Mouse (Mus musculus): ENCODE results near the gene Efcab14.

- TF ChIP-seq POLR2A (IDR thresholded peaks at IDR 0.05; ENCODE audit: low read depth, low read length), result no peak
- TF ChIP-seq CTCF (IDR thresholded peaks at IDR 0.05; ENCODE audit: borderline replicate concordance, insufficient read depth, low read length), result no peak
These were observed 16.6 kb downstream of the Efcab14 start for GRCm38 (mm10) chr4:115754101-115754500.

Data from embryonic fibroblast, embryonic 13.5 days (primary cell).